Mouse (Mus musculus) spleen, postnatal 4 days (tissue): Measurements from ENCODE around the gene Lsamp.

Experiments used
- DNase-seq, 2 experiments: peaks; one replicate each; pipeline ENCODE4 v3.0.0; 2022; ENCODE audit warnings: low spot score in 2 of 2

Gene Lsamp

DNA sequence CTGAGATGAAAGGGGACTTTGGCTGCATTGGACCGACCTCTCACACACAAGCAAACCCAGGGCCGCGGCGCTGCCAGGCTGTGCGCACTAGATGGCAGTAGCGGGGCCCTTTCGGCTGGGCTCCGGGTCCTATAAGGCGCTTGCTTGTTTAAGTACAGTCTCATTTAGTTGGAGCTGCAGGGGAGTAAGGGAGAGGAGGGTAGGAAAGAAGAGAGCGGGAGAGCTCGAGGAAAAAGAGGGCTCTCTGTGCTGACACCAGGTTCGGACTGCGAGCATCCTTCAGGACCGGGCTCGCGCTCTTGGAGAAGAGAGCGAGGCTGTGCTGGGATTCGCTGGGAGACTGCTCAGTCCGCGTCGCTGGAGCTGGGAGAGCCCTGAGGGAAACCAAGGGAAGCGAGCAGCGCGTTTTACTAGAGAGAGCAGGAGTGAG lies at the start of gene Lsamp:
TSS of gene Lsamp (plus strand) at position 157 of the 430 bp plus-strand sequence.
- no peak for DNase-seq

DNA sequence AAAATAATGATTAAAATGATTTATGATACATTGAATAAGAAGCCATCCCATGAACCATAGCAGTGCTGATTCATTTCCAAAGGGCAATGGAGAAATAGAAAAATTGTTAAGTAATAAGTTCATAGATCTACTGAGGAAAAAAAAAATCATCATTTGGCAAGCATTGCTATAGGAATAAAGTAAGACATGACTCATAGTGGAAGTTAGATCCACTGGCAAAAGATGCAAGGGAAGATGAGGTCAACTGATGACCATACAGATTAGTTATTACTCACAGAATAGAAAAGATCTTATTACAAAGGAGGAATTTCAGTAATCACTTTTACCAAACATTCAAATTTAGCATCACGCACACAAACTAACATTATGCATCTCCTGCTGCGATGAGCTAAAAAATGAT lies 26.5 kb upstream of the Lsamp start:
- no peak for DNase-seq

DNA sequence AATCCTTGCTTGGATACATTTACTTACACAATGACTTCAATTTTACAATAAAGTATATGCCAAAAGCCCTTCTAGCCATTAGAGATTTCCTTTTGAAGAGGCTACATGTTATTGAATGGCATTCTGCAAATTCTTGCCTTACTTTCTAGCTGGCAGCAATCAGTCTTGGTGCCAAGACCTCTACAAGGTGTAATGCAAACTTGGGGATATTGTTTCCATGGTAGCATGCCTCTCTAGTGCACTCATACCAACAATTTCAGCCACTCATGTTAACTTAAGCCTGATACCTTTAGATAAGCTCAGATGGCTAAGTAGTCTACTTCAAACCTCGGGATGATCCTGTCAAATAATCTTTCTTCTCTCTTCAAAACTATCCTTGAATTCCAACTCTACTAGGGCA lies 11.4 kb upstream of the Lsamp start:
- DNase-seq: no peak

DNA sequence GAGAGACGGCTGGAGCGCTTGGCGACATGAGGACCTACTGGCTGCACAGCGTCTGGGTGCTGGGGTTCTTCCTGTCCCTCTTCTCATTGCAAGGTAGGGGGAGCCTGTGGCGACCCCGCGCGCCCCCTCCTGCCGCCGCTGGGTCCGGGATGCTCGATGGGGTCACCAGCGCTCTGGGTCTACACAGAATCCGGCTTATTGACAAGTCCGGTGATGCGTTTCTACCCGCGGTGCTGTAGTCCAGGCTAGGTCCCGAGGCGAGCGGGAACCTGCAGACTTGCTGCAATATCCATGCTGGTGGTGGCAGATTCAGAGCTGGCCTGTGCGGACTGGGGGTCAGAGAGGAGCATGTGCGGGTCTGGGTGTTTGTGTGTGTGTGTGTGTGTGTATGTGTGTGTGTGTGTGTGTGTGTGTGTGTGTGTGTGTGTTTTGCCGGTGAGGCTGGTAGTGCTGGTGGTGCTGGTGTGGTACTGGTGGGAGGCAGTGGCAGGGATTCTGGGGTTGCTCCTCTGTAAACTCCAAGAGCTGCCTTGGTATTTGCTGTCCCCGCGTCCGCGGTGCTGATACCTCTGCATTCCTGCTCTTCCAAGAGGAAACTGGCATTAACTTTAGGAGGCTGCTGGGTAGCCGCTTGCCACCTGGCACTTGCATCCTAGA lies 602 bp downstream of the Lsamp start:
- DNase-seq: no peak

GRCm38 (mm10) chr16:39988466-39988865 lies 4.3 kb downstream of the Lsamp start:
- DNase-seq: no peak

DNA sequence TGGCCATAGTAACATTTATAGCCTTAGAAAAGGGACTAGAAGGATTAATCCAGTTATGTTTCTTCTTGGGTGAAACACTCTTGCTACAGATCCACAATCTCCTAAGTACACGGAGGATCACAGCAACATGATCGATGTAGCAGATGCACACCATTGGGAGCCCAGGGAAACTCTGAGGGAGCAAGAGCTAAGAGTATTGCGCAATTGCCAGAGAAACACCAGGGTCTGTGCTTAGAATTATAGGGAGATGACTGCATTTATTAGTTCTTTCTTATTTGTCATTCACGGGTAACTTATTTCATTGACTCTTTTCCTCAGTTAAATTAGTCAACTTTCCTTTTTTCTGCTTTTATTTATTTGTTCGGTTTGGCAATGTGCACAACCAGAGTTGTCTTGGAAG lies 10.7 kb downstream of the Lsamp start:
- DNase-seq: no peak

DNA sequence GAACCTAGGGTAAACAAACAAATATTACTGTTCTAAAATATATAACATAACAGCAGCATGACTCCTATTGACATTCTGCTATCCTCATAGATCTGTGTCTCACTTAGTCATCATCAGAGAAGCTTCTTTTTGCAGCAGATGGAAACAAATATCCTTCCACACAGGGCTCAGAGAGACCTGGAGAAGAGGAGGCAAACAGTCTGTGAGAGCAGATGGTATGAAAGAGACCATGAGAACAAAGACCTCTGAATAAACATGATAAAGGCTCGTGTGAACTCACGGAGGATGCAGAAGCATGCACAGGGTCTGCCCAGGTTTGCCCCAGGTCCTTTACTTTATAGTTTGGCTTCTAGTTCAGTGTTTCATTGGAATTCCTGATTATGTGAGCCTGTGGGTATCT lies 24.6 kb downstream of the Lsamp start:
- no peak for DNase-seq

DNA sequence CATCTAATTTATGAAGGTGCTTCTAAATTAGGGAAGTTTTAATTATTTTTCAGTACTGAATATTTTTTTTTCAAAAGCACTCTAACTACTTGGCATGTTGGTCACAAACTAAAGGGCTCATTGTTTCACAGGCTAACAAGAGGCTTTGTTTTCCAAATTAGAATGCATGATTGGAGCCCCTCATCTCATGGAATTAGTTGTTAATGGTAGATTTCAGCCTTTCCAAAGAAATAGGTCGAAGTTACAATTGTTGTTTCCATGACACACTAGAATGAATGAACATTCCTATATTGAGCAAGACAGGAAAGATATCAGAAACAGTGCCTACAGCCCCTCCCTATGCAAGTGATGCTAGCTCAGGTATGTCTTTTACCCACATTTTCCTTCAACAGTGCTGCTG lies 26.9 kb downstream of the Lsamp start:
- no peak for DNase-seq

DNA sequence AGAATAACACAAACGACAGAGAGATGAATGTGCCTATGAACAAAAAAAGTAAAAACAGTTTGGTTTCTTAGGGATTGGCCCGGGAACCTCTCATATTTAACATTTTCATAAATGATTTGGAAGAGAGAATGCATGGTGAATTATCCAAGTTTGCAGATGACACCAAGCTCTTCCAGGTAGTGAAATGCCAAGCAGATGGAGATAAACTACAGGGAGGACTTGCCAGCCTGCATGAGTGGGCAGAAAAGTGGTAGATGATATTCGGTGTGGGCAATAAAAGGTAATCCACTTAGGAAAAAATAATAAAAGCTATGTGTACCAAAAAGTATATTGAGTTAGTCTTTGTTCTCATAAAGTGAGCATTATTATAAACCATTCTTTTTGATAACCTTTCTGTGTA lies 38.5 kb downstream of the Lsamp start:
- DNase-seq: no peak

GRCm38 (mm10) chr16:40036719-40037118 lies 52.6 kb downstream of the Lsamp start:
- no peak for DNase-seq

DNA sequence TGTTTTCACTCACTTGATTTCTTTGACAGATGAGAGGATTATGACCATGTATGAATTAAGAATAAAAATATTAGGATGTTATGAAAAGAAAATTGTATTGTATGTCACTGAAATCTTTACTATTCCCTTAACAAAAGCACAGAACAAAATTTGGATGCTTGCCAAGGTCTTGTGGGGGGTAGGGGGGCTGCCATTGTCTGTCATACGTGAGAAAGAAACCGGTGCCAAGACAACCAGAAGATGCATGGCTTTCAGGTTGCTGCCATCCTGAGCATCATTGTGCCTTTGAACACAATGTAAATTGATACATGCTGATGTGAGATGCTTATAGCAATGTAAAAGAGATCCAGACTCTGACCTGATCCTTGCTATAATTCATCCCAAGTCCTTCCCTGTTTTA lies 75.4 kb downstream of the Lsamp start:
- no peak for DNase-seq

DNA sequence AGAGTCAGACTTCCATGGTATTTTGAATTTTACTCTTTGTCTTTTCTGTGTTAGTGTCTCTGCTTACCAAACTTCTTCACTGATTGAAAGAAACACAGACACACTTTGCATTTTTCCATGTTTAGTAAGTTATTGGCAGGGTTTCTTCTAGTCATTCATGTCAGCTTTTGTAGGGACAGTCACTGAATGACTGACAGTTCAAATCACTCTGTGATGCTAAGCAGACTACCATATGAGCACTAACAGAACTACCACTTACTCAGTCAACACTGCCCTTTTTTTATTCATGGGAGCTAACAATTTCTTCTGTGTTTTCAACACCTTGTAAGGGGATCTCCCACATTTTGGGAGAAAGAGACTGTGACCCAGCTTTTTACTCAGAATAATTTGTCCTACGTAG lies 75.8 kb downstream of the Lsamp start:
- no peak for DNase-seq

DNA sequence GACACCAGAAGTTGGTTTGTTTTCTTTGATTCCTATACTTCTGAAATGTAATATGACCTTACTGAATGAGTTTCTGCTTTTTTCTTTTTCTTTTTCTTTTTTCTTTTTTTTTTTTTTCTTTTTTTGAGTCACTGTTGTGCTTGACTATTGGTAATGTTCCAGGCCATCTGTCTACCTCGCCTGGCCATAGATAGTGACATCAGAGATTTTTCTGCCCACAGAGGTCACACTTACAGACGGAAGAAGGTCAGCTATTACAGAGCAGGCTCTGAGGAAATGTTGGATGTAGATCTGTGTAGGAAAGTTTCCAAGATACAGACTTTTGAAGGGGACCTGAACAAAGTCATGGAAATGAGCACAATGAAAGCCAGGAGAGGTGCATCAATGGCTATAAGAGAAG lies 76.3 kb downstream of the Lsamp start:
- no peak for DNase-seq

GRCm38 (mm10) chr16:40075556-40075955 lies 91.4 kb downstream of the Lsamp start:
- DNase-seq: no peak

DNA sequence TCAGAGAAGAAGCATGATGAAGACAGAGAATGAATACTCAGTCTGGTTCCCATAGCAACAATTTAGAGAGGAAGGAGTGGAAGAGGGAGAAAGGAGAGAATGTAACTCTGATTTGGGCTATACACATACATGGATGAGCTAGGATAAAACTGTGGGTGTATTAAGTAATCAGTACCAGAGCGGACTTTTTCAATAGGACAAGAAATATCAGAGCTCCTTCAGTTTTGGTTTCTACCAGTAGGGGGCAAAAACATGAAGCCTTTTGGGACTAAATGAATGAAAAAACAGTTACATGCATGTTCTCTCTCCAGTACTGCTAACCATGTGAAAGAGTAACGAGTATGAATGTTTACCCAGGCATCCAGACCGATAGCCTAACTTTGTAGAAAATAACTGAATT lies 96.1 kb downstream of the Lsamp start:
- no peak for DNase-seq

DNA sequence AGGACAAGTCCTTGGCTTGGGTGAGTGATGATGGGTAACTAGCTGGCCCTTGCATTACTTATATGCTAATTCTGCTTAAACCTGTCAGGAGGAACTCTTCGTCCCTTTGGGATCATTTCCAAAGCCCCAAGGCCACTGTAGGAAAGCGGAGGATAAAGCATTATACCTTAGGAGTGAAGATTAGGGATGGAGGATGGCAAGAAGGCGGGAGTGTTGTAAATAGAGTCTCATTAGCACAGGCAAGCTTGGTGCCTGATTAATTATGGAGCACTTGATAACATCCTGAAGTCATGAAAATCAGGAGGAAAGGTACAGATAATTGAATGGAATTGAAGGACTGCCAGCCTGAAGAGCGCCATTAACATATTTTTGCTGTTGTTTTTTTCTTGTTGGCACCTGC lies 120.2 kb downstream of the Lsamp start:
- DNase-seq: no peak

DNA sequence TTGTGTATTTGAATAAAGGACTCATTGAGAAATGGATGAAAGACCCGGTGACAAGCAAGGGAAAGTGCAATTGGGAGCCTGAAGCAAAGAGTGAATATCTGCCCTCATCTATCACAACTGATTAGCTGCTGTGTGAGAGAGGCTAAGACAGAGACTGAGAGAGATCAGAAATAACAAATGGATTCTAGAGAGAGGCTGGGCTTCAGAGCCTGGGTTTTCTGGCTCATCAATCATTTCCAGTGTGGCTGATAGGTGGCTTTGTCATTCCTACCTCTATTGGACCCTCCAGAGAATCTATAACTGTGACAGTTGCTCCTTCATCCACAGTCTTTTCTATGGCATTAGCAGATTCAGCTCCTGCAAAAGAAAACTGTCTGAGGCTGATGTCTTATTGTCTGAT lies 198.8 kb downstream of the Lsamp start:
- DNase-seq: no peak

DNA sequence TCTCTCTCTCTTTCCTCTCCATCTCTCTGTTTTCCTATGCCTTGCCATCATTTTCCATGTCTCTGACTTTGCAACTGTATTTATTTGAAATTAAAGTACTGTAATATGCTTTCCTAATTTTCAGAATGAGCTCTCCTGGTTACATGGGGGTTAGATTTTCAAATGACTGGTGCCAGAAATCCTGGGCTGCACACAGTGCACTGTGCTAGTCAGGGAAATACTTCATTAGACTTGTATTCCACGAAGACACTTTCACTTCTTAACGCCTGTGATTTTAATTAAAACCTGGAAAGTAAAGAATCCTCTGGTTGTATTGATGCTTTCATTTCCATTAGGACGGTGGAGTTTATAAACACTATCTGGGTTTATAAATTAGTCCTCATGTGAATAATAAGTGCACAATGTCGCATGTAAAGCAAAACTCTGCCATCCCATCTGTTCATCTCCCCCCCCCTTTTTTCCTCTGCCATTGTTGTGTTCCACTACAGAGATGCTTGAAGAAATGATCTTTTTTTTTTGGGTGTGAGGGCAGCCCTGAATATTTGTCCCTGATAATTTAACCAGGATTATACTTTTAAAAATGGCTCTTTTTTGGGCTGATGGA lies 203.9 kb downstream of the Lsamp start:
- DNase-seq: no peak

DNA sequence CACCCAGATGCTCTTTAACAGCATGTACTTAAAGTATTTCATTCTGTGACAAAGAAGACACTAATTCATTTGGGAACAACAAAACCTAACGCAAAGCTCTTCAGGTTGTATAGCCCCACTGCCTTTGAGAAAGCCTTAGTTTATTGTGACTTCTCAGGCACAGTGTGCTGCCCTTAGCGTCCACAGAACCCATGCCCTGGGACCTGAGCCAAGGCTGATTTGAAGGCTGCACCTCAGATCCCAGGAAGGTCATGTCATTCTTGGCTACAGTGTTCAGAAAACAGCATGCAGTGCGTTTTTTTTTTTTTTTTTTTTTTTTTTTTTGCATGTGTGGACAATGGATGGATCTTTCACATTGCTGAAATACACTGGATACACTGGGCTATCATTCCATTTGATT lies 210.2 kb downstream of the Lsamp start:
- no peak for DNase-seq

- no peak for DNase-seq
These were observed 210.7 kb downstream of the Lsamp start for GRCm38 (mm10) chr16:40194839-40195238.

- no peak for DNase-seq
These were observed 244.5 kb downstream of the Lsamp start for GRCm38 (mm10) chr16:40228627-40229026.

DNA sequence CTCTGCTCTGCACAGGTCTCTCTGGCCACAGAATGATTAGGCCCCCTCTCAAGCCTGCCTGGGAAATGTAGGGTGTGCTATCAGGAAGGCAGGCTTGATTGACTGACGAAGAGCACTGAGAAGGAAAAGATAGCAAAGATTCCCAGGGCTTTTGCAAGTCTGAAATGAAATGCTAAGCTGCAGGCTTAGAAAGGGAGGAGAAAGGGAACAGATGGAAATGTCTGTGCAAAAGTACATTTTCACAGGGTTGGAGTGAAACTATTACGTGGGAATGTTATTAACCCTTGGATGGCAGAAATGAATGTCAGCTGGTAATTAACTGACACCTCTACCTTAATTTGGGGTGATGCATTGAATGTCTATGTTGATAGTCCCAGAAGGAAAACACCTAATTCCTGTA lies 248.9 kb downstream of the Lsamp start:
- DNase-seq: no peak

GRCm38 (mm10) chr16:40234151-40234895 lies 250.2 kb downstream of the Lsamp start:
- DNase-seq: no peak
